Mouse (Mus musculus) cortical plate, adult 2 months (tissue): ENCODE measurements around the gene Cacna1g.

Source experiments
- CTCF ChIP-seq: fragments of 200-500 bp; IDR thresholded peaks from 2 replicates; pipeline ENCODE4 v1.5.1; 2011; ENCODE audit warnings: mild to moderate bottlenecking, control low read depth, low read length; ENCODE audit not compliant: insufficient read depth; ENCODE audit errors: extremely low read depth
- POLR2A ChIP-seq: fragments of 200-500 bp; IDR thresholded peaks from 2 replicates; pipeline ENCODE4 v1.6.1; 2011; ENCODE audit warnings: mild to moderate bottlenecking, low read length, control low read depth; ENCODE audit not compliant: insufficient read depth; ENCODE audit errors: extremely low read depth

- TF ChIP-seq POLR2A (no peak), CTCF (no peak)
These were observed 29.2 kb downstream of the Cacna1g start for GRCm38 (mm10) chr11:94444829-94445228.
